Mouse (Mus musculus): ENCODE measurements around the gene Add3. TPM values are rescaled to one million over a fixed set of nuclear protein-coding genes. Genes with fewer than 3 reads are reported as not detected.
"Not testable (repeated sequence)": the region's sequence is repeated elsewhere in the genome, so short reads cannot be mapped to it uniquely, and the experiment has no call there.

Gene Add3
- polyA plus RNA-seq, 1 experiment from 2014 or later, result 40.7 TPM

DNA sequence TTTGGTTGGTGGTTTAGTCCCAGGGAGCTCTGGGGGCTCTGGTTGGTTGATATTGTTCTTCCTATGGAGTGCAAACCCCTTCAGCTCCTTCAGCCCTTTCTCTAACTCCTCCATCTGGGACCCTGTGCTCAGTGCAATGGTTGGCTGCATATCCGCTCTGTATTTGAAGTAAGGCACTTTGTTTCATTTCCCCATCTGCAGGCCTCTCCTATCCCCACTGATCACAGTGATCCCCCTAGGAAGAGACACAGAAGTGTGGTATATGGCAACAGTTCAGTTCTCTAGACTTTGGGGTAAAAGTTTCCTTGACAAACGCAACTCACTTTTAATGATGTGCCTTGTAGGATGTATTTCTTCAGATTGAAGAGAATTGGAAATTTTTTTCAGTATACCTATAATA lies 66.7 kb downstream of the Add3 start:
- H3K4me2 ChIP-seq, result no peak overlapping the region
- H3K36me3 ChIP-seq, result no peaks in the 10 kb centered on the region
- ATAC-seq (ENCODE audit: low FRiP score, low read depth), result no peak
- no peaks in the 10 kb centered on the region for H3K27me3 ChIP-seq
- H3K9ac ChIP-seq, result no peak overlapping the region
- H3K27ac ChIP-seq (replicated peaks), result no peak overlapping the region
- H3K9me3 ChIP-seq, result no peaks in the 10 kb centered on the region
- WGBS, result 93% methylated on average over 2 of the region's 2 CpGs
- H3K4me3 ChIP-seq, result no peak overlapping the region
- no peaks in the 10 kb centered on the region for H3K4me1 ChIP-seq (replicated peaks)

- WGBS, result 86% methylated on average over 7 of the region's 7 CpGs
- no peak overlapping the region for H3K4me3 ChIP-seq
- no peaks in the 10 kb centered on the region for H3K27me3 ChIP-seq
- no peaks in the 10 kb centered on the region for H3K4me1 ChIP-seq (replicated peaks)
- no peak for ATAC-seq (ENCODE audit: low FRiP score, low read depth)
- H3K9me3 ChIP-seq, result no peaks in the 10 kb centered on the region
- no peak overlapping the region for H3K9ac ChIP-seq
- no peak overlapping the region for H3K4me2 ChIP-seq
- H3K36me3 ChIP-seq, result no peaks in the 10 kb centered on the region
- no peak overlapping the region for H3K27ac ChIP-seq (replicated peaks)
These were observed 68.6 kb downstream of the Add3 start for GRCm38 (mm10) chr19:53208830-53209229.

- H3K9me3 ChIP-seq, result no peaks in the 10 kb centered on the region
- WGBS, result 82% methylated on average over 2 of the region's 2 CpGs
- no peak overlapping the region for H3K4me3 ChIP-seq
- ATAC-seq (ENCODE audit: low FRiP score, low read depth), result no peak
- no peaks in the 10 kb centered on the region for H3K36me3 ChIP-seq
- no peak overlapping the region for H3K4me2 ChIP-seq
- no peak overlapping the region for H3K9ac ChIP-seq
- H3K27me3 ChIP-seq, result no peaks in the 10 kb centered on the region
- no peak overlapping the region for H3K27ac ChIP-seq (replicated peaks)
- H3K4me1 ChIP-seq (replicated peaks), result no peaks in the 10 kb centered on the region
These were observed 70.0 kb downstream of the Add3 start for GRCm38 (mm10) chr19:53210251-53210650.

DNA sequence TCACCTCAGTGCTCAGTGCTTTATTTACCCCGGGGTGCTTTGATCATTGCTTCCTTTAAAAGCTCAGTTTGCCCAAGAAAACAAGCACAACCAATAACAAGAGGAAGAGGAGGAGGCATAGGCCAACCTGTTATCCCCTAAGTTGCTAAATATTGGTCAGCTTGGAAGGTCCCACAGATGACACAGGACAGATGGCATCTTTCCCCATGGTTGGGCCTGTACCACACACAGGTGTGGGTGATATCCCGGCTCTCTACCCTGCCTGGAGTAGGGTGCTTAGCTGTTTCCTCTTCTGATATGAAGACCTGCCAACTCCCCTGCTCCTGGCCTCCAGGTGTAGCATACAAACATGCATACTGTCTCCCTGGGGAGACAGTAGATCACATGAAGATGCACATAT lies 75.1 kb downstream of the Add3 start:
- Histone ChIP-seq H3K36me3 (no peaks in the 10 kb centered on the region), H3K9me3 (no peaks in the 10 kb centered on the region), H3K4me1 (replicated peaks) (no peaks in the 10 kb centered on the region), H3K9ac (no peak overlapping the region), H3K4me3 (no peak overlapping the region), H3K4me2 (no peak overlapping the region), H3K27me3 (no peaks in the 10 kb centered on the region), H3K27ac (replicated peaks) (no peak overlapping the region)
- 87% methylated on average over 2 of the region's 2 CpGs for WGBS
- ATAC-seq (ENCODE audit: low FRiP score, low read depth), result no peak

DNA sequence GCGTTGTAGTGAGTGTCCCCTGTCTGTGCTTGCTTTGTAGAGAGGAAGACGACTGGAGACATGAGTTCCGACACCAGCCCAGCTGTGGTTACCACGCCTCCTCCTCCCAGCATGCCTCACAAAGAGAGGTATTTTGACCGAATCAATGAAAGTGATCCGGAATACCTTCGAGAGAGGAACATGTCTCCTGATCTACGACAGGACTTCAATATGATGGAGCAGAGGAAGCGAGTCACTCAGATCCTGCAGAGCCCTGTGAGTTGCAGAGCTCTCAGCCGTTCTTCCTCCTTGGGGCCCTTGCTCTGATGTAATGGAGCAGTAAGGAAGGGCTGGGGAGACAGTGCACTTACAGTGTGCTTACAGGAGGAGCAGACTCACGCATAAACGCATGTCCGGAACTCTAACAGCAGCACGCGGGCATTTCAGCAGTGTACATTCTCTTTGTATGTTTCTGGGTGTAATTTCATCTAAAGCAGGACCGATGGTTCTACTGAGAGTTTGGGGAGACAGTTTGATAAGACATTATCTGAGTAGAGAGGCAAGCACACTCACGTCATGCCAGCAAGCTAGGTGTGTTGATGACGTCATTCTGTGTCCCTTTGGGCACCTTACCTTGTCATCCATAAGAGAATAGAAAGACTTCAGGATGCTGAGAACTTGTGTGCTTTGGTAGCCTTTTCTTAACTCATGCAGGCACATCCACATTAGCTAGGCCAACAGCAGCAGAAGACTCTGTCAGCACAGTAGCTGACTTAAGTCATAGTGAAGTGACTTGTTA lies 76.7 kb downstream of the Add3 start:
- Histone ChIP-seq H3K36me3 (no peaks in the 10 kb centered on the region), H3K9me3 (no peaks in the 10 kb centered on the region)
- WGBS, result 89% methylated on average over 18 of the region's 18 CpGs

DNA sequence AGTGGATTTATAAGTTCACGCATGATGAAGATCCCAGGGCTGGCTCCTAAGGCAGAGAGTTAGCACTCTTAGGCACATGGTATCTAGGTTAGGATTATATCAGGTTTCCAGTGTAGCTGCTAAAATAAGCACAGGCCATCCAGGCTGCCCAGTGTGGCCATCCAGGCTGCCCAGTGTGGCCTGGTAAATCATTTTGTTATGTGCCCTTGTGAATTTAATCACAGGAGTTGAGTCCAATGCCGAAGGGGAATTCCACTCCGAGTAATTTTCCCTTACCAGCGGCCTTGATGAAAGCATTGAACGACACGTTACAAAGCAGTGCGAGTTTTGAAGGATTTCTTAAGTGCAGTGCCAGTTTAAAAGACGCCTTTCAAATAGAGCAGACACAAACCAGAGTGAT lies 77.6 kb downstream of the Add3 start:
- H3K27me3 ChIP-seq, result no peaks in the 10 kb centered on the region
- no peak overlapping the region for H3K4me2 ChIP-seq
- H3K27ac ChIP-seq (replicated peaks), result no peak overlapping the region
- no peaks in the 10 kb centered on the region for H3K36me3 ChIP-seq
- H3K4me1 ChIP-seq (replicated peaks), result no peaks in the 10 kb centered on the region
- no peak overlapping the region for H3K9ac ChIP-seq
- WGBS, result 90% methylated on average over 8 of the region's 8 CpGs
- ATAC-seq (ENCODE audit: low FRiP score, low read depth), result no peak
- H3K9me3 ChIP-seq, result no peaks in the 10 kb centered on the region
- H3K4me3 ChIP-seq, result no peak overlapping the region

More for the DNA sequence above, 76.7 kb downstream of the Add3 start:
- Histone ChIP-seq H3K4me2 (no peak overlapping the region), H3K27me3 (no peaks in the 10 kb centered on the region), H3K4me3 (no peak overlapping the region), H3K4me1 (replicated peaks) (no peaks in the 10 kb centered on the region), H3K27ac (replicated peaks) (no peak overlapping the region), H3K9ac (no peak overlapping the region)
- ATAC-seq (ENCODE audit: low FRiP score, low read depth), result no peak

- Histone ChIP-seq H3K9ac (no peak overlapping the region), H3K9me3 (no peaks in the 10 kb centered on the region), H3K4me3 (no peak overlapping the region), H3K36me3 (no peaks in the 10 kb centered on the region), H3K4me1 (replicated peaks) (no peaks in the 10 kb centered on the region), H3K4me2 (no peak overlapping the region), H3K27ac (replicated peaks) (no peak overlapping the region), H3K27me3 (no peaks in the 10 kb centered on the region)
- no peak for ATAC-seq (ENCODE audit: low FRiP score, low read depth)
- WGBS, result 75% methylated on average over 3 of the region's 3 CpGs
These were observed 79.1 kb downstream of the Add3 start for GRCm38 (mm10) chr19:53219305-53219704.

DNA sequence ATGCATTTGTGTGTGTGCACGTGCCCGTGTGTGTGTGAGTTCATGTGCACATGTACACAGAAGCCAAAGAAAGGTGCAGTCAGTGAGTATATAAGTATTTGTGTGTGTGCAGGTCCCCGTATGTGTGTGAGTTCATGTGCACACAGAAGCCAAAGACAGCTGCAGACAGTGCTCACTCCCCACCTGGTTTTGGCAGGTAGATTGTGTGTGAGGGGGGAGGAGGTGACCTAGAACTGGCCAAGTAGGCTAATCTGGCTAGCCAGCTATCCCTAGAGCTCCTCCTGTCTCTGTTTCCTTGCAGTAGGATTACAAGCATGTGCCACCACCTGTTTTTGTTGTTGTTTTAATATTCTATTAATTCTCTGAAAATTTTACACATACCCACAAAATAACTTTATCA lies 80.9 kb downstream of the Add3 start:
- H3K9me3 ChIP-seq, result no peaks in the 10 kb centered on the region
- no peak overlapping the region for H3K9ac ChIP-seq
- no peaks in the 10 kb centered on the region for H3K4me1 ChIP-seq (replicated peaks)
- 97% methylated on average over 3 of the region's 3 CpGs for WGBS
- no peak overlapping the region for H3K27ac ChIP-seq (replicated peaks)
- ATAC-seq (ENCODE audit: low FRiP score, low read depth), result no peak
- no peak overlapping the region for H3K4me2 ChIP-seq
- no peaks in the 10 kb centered on the region for H3K27me3 ChIP-seq
- H3K4me3 ChIP-seq, result no peak overlapping the region
- H3K36me3 ChIP-seq, result no peaks in the 10 kb centered on the region

- not testable (repeated sequence) for H3K27me3 ChIP-seq; H3K9ac ChIP-seq; H3K9me3 ChIP-seq; H3K27ac ChIP-seq (replicated peaks); H3K4me1 ChIP-seq (replicated peaks); ATAC-seq (ENCODE audit: low FRiP score, low read depth); H3K4me3 ChIP-seq; H3K4me2 ChIP-seq; H3K36me3 ChIP-seq
- WGBS, result 90% methylated on average over 2 of the region's 2 CpGs
These were observed 85.2 kb downstream of the Add3 start for GRCm38 (mm10) chr19:53225249-53226070.

DNA sequence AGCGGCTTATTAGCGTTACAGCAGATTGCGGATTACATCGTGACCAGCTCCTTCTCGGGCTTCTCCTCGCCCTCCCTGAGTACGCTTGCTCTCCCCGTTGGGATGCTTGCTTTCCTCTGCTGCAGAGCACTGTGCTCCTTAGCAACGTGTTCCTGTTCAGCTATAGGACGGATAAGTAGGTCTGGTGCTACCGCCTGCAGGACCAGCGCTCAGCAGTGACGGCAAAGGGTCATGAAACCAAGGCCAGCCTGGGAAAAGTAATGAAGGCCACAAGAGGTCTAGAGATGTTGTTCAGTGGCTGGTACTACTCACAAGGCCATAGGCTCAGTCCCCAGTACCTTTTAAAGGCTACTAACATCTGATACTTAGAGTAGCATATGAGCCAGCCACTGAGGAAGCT lies 86.4 kb downstream of the Add3 start:
- H3K36me3 ChIP-seq, result no peaks in the 10 kb centered on the region
- no peak for ATAC-seq (ENCODE audit: low FRiP score, low read depth)
- no peak overlapping the region for H3K9ac ChIP-seq
- WGBS, result 87% methylated on average over 13 of the region's 13 CpGs
- no peaks in the 10 kb centered on the region for H3K9me3 ChIP-seq
- H3K4me2 ChIP-seq, result no peak overlapping the region
- no peaks in the 10 kb centered on the region for H3K4me1 ChIP-seq (replicated peaks)
- H3K27me3 ChIP-seq, result no peaks in the 10 kb centered on the region
- H3K4me3 ChIP-seq, result no peak overlapping the region
- no peak overlapping the region for H3K27ac ChIP-seq (replicated peaks)

GRCm38 (mm10) chr19:53228064-53228794 lies 88.0 kb downstream of the Add3 start:
- Histone ChIP-seq H3K27ac (replicated peaks) (no peak overlapping the region), H3K36me3 (peaks cover under 1% of the 10 kb centered on the region; the same call in 1 of the 2 replicates), H3K4me3 (no peak overlapping the region), H3K27me3 (no peaks in the 10 kb centered on the region), H3K9ac (no peak overlapping the region), H3K4me2 (no peak overlapping the region), H3K4me1 (replicated peaks) (no peaks in the 10 kb centered on the region), H3K9me3 (no peaks in the 10 kb centered on the region)
- no peak for ATAC-seq (ENCODE audit: low FRiP score, low read depth)
- WGBS, result 96% methylated on average over 7 of the region's 7 CpGs

Data from hindbrain, embryonic 15.5 days (tissue).